Mouse (Mus musculus): ENCODE measurements around the gene Dmc1. TPM values are rescaled to one million over a fixed set of nuclear protein-coding genes. Genes with fewer than 3 reads are reported as not detected.

Dmc1 gene
- polyA plus RNA-seq, 2 experiments from 2014 or later, result not detected

- ATAC-seq, result no peak
These were observed 93.2 kb downstream of the Dmc1 start for GRCm38 (mm10) chr15:79511553-79512320.

Other genes with a start within 250 kb of the Dmc1 start
- 10 to 100 TPM in 1 of 2 experiments, 1 to 10 TPM in 1; 9.6 to 12.5 TPM for gene Tmem184b, start 201.5 kb downstream of the Dmc1 start, polyA plus RNA-seq (2017; shearing (Covaris generic))
- 1 to 10 TPM; 3.1 to 6.2 TPM for gene Csnk1e, start 149.5 kb downstream of the Dmc1 start, polyA plus RNA-seq (2017; shearing (Covaris generic))
- not detected for gene Kcnj4, start 99.9 kb downstream of the Dmc1 start, polyA plus RNA-seq (2017; shearing (Covaris generic))
- gene Kdelr3, start 88.7 kb downstream of the Dmc1 start, polyA plus RNA-seq (2017; shearing (Covaris generic)), result not detected
- gene Ddx17, start 58.4 kb downstream of the Dmc1 start, polyA plus RNA-seq (2017; shearing (Covaris generic)), result 10 to 100 TPM; 28.9 to 39.9 TPM
- gene Fam227a, start 53.8 kb upstream of the Dmc1 start, polyA plus RNA-seq (2017; shearing (Covaris generic)), result under 1 TPM; 0.15 to 0.50 TPM
- gene Cby1, start 54.1 kb upstream of the Dmc1 start, polyA plus RNA-seq (2017; shearing (Covaris generic)), result 10 to 100 TPM; 16.1 to 16.3 TPM
- 100 to 1,000 TPM; 183 to 185 TPM for gene Tomm22, start 65.8 kb upstream of the Dmc1 start, polyA plus RNA-seq (2017; shearing (Covaris generic))
- gene Josd1, start 82.8 kb upstream of the Dmc1 start, polyA plus RNA-seq (2017; shearing (Covaris generic)), result 1 to 10 TPM; 4.2 to 6.8 TPM
- gene Gtpbp1, start 85.7 kb upstream of the Dmc1 start, polyA plus RNA-seq (2017; shearing (Covaris generic)), result 10 to 100 TPM; 21.0 to 21.6 TPM
- gene Sun2, start 137.4 kb upstream of the Dmc1 start, polyA plus RNA-seq (2017; shearing (Covaris generic)), result 10 to 100 TPM; 12.8 to 20.2 TPM
- 10 to 100 TPM in 1 of 2 experiments, 1 to 10 TPM in 1; 6.9 to 10.4 TPM for gene Dnal4, start 172.7 kb upstream of the Dmc1 start, polyA plus RNA-seq (2017; shearing (Covaris generic))
- gene Nptxr, start 199.7 kb upstream of the Dmc1 start, polyA plus RNA-seq (2017; shearing (Covaris generic)), result under 1 TPM in 1 of 2 experiments, not detected in 1; 0.42 TPM
- not detected for gene Npcd, start 229.1 kb upstream of the Dmc1 start, polyA plus RNA-seq (2017; shearing (Covaris generic))
- 10 to 100 TPM in 1 of 2 experiments, 1 to 10 TPM in 1; 9.2 to 14.5 TPM for gene Cbx6, start 229.6 kb upstream of the Dmc1 start, polyA plus RNA-seq (2017; shearing (Covaris generic))

Data from CD4-positive, CD25-positive, alpha-beta regulatory T cell, adult 4 months (primary cell).